In genomic region chr6:89008614-89009171, GRCm38 (mm10) we compare ENCODE assay signal across 8 mouse cellular contexts.
DNase-seq lines count a peak whose midpoint lies in the region; ATAC-seq and TF ChIP-seq lines count a peak whose summit lies in the region.

No protein-coding gene starts in this region.

- H3K4me2 ChIP-seq in forebrain, embryonic 12.5 days, result peak overlapping the region; percentile 49

- no peak overlapping the region for H3K27ac ChIP-seq in layer of hippocampus, adult 2 months
- peak overlapping the region; percentile 91 for H3K27ac ChIP-seq in forebrain, embryonic 12.5 days
- peak overlapping the region; percentile 90 for H3K27ac ChIP-seq in midbrain, embryonic 10.5 days (replicated peaks)

- H3K27me3 ChIP-seq in forebrain, embryonic 12.5 days, result peaks cover 64% of the 10 kb centered on the region
- peaks cover 21% of the 10 kb centered on the region; the same call in 1 of the 2 replicates for H3K27me3 ChIP-seq in midbrain, embryonic 10.5 days (ENCODE audit: low read depth, poor library complexity, severe bottlenecking)

- H3K36me3 ChIP-seq in forebrain, embryonic 12.5 days (replicated peaks), result no peaks in the 10 kb centered on the region
- no peaks in the 10 kb centered on the region for H3K36me3 ChIP-seq in midbrain, embryonic 10.5 days

- no peak for DNase-seq in layer of hippocampus, adult 2 months (ENCODE audit: low spot score in 2 of 2)
- no peak for DNase-seq in layer of hippocampus, adult 9-10 months (ENCODE audit: low spot score)
- DNase-seq in heart, postnatal 14 days, result peak; percentile 64 to 71
- DNase-seq in kidney, postnatal 4 days, result peak; percentile 79 to 87
- peak; percentile 88 for DNase-seq in midbrain, embryonic 10.5 days (ENCODE audit: low spot score)
- peak; percentile 46 for DNase-seq in thymus, postnatal 0 days (ENCODE audit: low spot score)
- no peak for DNase-seq in T-cell, adult 2 months (ENCODE audit: low spot score)

- WGBS in forebrain, embryonic 12.5 days, result 1% methylated on average over 18 of the region's 18 CpGs
- WGBS in midbrain, embryonic 10.5 days, result 1% methylated on average over 18 of the region's 18 CpGs

- H3K9ac ChIP-seq in forebrain, embryonic 12.5 days, result 0 out of 2 replicates have a peak overlapping the region, but pooled peaks have one; percentile 21

- no peaks in the 10 kb centered on the region for H3K9me3 ChIP-seq in forebrain, embryonic 12.5 days
- no peaks in the 10 kb centered on the region for H3K9me3 ChIP-seq in midbrain, embryonic 10.5 days (replicated peaks)

- H3K4me1 ChIP-seq in forebrain, embryonic 12.5 days, result peaks cover 68% of the 10 kb centered on the region
- peaks cover 84% of the 10 kb centered on the region for H3K4me1 ChIP-seq in midbrain, embryonic 10.5 days

- ATAC-seq in forebrain, embryonic 12.5 days (ENCODE audit: low FRiP score), result peak; percentile 76

- intact Hi-C loops in heart, postnatal 14 days (cut with DNase I), result no loop called here

- H3K4me3 ChIP-seq in layer of hippocampus, adult 2 months, result peak overlapping the region; percentile 31; the same call in 1 of the 2 replicates
- peak overlapping the region; percentile 17 for H3K4me3 ChIP-seq in forebrain, embryonic 12.5 days (replicated peaks)
- peak overlapping the region; percentile 46 for H3K4me3 ChIP-seq in midbrain, embryonic 10.5 days

- TF ChIP-seq CTCF in layer of hippocampus, adult 2 months (conservative IDR thresholded peaks at IDR 0.05), result no peak

Comparison
In these comparisons a context has a peak if more than half of its experiments do, and no peak if none do; other contexts are left out.
1. DNase-seq: peak in heart, postnatal 14 days (2 of 2), kidney, postnatal 4 days (2 of 2), midbrain, embryonic 10.5 days (single experiment) and thymus, postnatal 0 days (single experiment); none in layer of hippocampus, adult 2 months (0 of 2), layer of hippocampus, adult 9-10 months (single experiment) and T-cell, adult 2 months (single experiment).
2. Peak in every context shown above with its lines, with median percentiles within 50 percentile points of each other: H3K4me3 ChIP-seq.